Mouse (Mus musculus) T-helper 1 cell (primary cell): ENCODE results near the gene Wdr34.

Source experiments
- in situ Hi-C: fragments of 300-600 bp; cut with MboI, MseI; formaldehyde crosslinking; loops from one replicate; pipeline ENCODE4 v1.15.1; 2025; ENCODE audit warnings: high pct_unique_total_duplicates

Wdr34 gene

DNA sequence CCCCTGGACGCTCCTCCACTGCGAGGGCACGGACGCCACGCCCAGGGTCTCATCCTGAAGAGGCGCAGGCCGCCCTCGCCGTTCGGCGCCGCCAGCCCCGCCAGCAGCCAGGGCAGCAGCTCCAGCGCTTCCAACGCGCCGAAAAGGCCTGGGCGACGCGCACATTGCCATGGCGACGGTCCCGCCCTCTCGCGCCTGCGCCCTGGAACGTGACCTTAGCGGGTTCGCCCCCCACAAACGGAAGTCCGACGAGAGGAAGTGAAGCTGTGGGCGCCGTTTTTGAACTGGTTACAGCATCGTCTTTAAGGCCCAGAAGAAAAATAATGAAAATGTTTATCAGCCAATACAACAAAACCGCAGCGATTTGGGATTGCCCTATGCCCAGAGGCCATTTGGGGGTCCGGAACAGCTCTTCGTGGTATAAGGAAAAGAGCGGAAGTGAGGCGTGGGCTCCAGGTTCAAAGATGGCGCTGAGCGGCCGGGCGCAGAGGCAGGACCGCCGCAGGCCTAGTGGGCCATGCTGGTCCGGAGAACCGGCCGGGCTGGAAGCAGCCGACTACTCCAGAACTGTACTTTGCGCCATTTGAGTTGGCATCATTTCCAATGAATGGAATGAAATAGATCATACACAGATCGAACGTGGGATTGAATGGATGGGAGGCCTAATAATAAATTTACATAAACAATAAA is at the start of gene Wdr34:
Gene Wdr34, minus strand, starts transcription at position 183 of the 690 bp plus-strand sequence.
- in situ Hi-C loops = no loop called here

DNA sequence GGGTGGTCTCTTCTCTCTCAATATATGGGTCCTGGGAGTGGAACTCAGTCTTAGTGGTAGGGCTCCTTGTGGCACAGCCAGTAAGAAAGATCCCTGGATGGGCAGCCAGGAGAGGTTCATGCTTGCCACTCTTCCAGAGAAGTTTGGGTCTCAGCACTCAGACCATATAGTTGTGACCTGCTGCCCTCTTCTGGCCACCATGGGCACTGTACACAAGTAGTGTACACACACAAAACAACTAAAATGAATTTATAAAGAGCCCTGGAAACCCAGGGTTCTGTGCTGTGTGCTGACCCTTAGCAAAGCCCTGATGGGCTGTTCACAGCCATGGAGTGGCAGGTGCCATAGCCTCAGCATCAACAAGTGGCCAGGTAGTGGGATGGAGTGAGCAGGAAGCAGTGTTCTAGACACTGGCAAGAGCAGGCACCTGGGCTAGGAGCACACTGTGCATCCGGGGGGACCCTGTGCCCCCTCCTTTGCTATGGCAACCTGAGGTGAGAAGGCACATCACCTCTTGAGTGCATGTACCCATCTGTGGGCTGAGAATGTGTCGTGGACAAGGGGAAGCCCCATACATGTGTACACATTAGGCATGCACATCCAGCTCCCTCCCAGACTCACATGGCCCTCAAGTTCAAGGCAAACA is 47.3 kb upstream of the Wdr34 start:
- in situ Hi-C loops = no loop called here

DNA sequence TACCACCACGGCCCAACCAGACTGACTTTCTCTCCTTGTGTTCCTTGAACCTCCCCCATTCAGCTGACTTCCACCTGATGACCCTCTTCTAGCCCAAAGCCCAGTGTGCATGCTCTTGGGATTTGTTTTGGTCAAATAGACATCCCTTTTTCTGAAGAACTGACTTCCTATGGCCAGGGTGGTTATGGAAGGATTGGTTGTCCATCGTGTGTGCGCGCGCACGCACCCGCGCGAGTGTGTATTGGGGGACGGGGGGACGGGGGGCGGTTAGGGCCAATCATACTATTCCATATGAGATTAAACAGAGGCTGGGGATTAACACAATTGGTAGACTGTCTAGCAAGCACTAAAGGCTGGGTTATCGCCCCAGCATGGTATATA is 45.5 kb upstream of the Wdr34 start:
- in situ Hi-C loops = no loop called here

DNA sequence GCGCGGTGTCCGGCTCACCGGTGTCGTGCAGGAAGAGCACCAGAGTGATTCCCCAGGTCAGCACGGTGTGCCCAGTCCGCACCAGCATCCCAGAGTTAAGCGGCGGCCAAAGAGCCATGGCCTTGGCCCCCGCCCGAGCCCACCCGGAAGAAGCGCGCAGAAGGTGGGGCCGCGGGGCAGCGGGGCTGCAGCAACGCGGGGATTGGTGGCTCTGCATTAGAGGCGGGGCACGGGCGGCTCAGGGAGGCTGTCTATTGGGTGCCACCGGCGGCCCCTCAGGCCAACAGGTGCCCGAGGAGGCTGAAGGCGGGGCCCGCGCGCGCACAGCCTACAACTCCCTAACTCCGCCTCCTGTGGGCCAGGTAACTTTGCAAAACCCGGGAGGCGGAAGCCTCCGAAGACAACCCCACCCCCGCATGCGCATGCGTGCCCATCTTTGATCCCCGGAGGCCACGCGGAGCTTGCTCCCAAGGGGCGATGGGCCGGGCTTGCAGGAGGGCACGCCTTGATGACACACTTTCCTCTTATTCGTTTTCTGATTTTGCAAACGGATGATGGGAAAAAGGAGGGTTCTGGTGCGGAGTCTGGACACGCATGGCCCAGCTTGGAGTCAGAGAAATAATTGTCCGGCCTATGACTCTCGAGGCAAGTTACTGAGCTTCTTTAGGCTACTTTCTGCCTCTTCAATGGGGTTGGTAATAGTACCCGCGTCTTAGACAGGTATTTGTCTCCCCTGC is 45.0 kb upstream of the Wdr34 start, which contains the start of gene Zdhhc12:
Gene Zdhhc12, minus strand, starts transcription at position 178 of the 737 bp plus-strand sequence.
- in situ Hi-C loops = no loop called here

DNA sequence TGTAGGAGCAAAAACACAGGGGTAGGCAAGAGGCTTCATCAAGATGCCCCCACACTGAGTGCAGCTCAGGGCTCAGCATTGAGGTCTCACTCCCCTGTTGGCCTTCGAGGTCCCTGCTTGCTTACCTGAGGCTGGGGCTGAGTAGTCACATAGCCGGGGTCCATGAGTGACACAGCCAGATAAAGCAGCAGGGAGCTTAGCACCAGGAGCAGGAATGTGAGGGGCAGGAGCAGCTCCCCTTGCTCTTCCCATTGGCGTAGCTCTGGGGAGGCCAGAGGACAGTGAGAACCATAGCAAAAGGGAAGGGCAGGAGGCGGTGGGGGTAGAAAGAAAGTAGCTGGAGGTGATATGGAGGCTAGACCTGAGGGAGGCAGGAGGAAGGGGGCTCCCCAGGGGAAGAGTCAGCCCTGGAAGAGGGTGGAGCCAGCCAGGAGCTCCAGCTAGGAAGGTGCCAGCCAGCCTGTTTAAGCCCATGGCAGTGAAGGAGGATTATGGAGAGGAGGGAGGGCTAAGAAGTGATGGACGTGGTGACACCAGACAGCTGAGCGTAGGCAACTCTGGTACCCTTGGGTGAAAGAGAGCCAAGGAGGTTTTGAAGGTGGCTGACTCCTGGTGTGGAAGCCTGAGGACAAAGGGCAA is 43.7 kb upstream of the Wdr34 start:
- in situ Hi-C loops = no loop called here

DNA sequence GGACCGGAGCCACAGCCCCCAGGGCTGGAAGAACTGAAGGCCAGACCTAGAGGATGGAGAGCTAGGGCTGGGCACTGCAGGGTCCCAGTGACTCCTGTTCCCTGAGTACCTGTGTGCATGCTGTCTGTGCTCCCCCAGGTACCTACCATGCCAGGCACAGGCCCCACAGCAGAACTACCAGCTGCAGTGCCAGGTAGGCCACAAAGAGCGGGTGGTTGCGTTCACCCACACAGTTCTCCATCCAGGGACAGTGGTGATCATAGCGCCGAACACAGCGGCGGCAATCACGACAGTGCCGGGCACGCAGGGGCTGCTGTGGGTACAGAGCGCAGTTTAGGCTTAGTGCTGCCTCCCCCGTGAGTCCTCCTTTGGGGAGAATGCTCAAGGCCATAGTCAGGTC is 42.8 kb upstream of the Wdr34 start:
- in situ Hi-C loops = no loop called here

DNA sequence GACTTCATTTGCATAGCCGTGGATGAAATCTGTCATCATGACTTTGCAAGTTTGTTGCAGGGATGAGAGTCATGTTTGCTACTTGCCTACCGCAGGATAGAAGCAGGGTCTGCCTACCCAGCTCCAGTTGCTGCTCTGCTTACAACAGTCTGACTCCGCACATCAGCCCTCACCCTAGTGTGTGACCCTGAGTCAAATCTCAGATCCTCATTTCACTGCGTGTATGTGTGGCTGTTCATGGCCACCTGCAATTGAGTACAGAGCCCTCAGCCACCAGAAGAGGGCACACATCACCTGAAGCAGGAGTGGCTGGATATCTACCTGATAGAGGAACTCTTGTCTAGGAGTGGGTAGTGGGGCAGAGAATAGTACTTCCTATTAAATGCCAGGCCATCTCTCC is 38.6 kb upstream of the Wdr34 start:
- in situ Hi-C loops = no loop called here

DNA sequence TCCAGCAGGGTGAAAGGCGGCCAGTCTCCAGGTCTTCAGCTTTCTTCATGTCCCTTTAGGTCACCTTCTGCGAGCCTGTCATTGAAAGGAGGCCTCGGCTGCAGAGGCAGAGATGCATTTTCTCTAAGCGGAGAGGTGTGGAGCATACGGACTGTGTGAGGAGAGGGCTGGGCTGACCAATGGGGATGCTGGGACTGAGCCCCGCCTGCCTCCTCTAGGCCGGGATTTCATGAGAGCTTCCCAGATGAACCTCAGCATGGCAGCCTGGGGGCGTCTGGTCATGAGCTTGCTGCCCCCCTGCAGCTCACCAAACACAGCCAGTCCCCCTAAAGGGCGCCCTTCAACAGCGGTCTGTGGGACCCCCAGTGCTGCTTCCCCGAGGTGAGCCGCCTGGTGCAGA is 36.0 kb upstream of the Wdr34 start:
- in situ Hi-C loops = no loop called here

DNA sequence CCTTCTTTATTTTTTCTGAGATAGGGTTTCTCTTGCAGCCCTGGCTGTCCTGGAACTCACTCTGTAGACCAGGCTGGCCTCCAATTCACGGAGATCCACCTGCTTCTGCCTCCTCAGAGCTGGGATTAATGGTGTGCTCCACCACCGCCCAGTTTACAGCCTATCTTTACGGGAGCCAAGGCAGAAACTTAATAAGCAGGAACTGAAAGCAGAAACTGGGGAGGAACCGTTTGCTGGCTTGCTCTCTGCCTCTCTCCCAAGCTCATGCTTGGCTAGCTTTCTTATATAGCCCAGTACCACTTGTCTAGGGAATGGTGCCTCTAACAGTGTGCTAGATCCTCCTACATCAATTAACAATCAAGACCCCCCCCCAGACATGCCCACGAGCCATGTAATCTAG is 35.4 kb upstream of the Wdr34 start:
- in situ Hi-C loops = no loop called here

DNA sequence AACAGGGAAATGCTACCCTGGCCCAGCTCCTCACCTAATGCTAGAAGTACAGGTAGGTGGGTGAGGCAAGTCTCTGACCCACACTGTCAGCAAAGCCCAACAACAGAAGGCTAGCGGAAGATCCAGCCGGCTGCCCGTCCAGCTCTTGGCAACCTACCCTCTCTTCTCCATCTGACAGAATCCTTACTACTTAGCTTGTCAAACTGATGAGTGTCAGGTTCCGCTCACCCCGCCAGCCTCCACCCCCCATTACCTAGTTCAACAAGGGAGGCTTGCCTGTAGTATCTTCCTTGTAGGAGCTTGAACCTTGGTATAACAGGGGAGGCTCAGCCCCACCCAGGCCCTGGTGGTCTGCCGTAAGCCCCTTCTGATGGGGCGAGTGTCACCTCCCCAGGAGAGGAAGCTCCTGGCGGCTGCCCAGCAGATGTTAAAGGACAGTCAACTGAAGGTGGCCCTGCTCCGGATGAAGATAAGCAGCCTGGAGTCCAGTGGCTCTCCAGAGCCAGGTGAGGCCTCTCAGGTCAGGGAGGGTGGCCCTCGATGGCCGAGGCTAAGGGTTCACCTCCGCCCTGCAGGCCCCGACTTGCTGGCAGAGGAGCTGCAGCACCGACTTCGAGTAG is 31.6 kb upstream of the Wdr34 start:
- in situ Hi-C loops = no loop called here

DNA sequence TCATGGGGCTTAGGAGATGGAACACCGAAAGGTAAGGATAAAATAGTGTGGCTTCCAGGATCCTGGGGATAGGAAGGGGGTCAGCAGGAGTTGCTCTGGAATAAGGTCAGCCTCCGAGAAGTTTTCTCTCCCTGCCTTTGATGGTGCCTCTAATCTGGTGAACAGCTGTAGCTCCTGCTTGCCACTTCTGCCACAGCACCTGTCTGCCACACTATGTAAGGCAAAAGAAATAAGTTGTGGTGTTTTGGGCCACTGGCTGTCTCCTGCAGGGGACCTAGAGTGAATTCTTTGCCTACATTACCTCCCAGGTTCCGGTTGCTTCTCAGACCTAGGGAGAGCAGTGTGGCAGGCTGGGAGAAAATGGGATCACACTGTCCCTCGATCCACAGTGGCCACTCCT is 30.1 kb upstream of the Wdr34 start:
- in situ Hi-C loops = no loop called here

DNA sequence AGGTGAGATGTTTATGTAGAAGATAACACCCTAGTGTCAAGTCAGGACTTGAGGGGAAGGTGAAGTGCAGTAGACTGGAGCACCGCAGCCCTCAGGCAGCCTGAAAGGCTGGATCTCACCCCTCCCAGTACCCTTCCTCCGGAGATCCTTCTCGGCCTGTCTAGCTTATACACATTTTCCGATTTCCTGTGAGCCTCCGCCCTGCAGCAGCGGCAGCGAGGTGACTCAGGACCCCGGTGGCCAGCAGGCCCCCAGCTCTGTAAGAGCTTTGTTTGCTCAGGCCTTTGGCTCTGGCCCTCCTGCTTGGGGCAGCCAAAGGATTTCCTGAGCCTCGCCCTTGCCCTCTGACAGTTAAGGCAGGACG is 29.6 kb upstream of the Wdr34 start:
- in situ Hi-C loops = no loop called here

DNA sequence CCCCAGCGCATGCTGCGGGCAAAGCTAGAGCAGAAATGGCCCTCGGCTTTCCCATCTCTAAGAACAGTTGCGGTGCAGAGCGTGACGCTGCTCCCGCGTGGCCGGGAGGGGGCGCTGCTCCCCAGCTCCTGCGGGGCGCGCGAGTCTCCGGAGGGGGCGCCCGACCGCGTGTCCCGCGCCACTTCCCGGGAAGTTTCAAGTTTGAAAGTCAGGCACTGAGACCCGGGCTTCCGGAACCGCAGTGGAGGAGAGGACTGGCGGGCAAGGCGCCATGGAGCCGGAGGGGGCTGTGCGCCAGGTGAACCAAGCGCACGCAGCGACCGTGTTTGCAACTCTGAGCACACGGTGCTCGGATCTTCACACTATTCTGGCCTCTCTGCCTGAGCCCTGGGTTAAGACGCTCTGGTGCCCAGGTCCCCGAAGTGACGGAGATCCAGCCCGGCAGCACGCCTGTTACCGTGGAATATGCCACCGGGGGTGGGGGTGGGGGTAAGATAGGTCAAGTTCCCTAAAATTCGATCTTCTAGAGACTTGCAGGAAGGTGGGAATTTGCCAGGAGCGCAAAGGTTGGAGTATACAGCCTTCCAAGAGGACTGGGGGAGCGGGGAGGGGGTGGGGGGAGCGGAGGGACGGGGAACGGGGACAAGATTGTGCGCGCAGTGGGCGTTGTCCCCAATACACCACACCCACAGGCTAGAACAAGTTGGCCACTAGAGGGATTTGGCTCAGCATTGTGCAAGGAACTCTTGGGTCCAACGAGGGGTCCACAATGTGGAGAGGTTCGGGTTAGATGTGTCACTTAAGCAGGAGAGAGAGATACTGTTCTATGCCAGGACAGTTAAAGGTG is 29.0 kb upstream of the Wdr34 start, which contains the start of gene Pkn3:
Gene Pkn3, plus strand, starts transcription at position 183 of the 847 bp plus-strand sequence.
- in situ Hi-C loops = no loop called here

DNA sequence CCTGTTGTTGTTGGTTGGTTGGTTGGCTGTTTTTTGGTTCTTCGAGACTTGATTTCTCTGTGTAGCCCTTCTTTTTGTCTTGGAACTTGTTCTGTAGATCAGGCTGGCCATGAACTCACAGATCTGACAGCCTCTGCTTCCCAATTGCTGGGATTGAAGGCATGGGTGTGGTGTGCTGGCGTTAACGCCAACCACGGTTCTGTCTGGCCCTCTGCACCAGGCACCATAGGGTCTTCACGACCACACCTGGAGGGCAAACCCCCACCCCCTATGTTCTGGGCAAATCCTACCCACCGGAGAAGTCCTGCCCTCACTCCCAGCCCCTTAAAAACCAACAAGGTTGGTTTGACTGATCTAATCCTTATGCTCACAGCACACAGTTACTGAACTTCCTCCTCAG is 28.3 kb upstream of the Wdr34 start:
- in situ Hi-C loops = no loop called here

DNA sequence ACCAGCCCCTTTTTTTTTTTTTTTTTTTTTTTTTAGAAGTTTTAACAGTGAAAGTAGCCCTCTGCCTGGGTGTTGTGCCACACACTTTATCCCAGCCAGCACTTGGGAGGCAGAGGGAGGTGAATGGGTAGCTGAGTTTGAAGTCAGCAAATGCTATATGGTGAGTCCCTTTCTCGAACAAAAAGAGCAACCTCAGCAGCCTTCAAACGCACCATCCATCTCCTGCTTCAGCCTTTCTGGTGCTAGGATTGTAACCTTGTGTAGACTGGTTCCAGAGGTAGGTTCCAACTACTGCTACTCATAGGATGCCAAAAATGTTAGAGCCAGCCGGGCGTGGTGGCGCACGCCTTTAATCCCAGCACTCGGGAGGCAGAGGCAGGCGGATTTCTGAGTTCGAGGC is 27.8 kb upstream of the Wdr34 start:
- in situ Hi-C loops = no loop called here

DNA sequence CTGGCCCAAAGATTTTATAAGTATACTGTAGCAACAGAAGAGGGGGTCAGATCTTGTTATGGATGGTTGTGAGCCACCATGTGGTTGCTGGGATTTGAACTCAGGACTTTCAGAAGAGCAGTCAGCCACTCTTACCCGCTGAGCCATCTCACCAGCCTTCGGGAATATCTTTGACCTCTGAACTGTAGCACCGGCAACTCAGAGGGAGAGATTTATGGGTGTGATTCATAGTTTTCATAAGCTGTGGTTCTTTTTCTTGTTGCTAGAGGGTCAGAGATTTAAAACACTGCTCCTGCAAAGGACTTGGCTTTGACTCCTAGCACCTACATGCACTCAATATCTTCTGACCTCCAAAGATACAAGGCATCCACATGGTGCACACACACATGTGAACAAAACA is 26.9 kb upstream of the Wdr34 start:
- in situ Hi-C loops = no loop called here

DNA sequence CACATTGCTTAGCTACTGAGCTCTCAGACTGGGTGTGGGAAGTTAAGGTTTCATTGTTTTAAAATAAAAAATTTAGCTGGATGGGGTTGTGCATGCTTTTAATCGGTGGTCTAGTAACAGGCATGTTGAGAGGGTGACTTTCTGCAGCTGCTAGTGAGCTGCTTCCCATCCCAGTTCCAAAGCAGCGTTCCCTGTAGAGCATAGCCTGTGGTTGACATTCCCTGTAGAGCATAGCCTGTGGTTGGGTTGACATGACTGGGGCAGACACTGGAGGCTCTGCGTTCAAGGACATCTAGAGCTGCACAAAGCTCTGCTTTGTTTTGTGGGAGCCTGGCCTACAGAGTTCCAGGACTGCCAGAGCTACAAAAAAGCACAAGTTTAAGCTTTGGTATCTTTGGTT is 24.6 kb upstream of the Wdr34 start:
- in situ Hi-C loops = no loop called here

DNA sequence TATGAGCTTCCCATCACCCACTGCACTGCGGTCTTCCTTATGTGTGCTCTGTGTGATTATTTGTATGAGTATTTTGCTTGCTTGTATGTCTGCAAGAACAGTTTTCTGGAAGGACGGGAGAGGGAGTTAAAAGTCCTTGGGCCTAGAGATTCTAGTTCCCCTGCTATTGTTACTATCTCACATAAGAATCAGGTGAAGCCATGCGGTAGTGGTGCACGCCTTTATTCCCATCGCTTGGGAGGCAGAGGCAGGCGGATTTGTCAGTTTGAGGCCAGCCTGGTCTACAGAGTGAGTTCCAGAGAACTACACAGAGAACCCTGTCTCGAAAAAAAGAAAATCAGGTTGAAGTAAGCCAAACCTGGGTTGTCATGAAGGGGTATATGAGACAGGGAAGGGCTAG is 24.2 kb upstream of the Wdr34 start:
- in situ Hi-C loops = no loop called here

DNA sequence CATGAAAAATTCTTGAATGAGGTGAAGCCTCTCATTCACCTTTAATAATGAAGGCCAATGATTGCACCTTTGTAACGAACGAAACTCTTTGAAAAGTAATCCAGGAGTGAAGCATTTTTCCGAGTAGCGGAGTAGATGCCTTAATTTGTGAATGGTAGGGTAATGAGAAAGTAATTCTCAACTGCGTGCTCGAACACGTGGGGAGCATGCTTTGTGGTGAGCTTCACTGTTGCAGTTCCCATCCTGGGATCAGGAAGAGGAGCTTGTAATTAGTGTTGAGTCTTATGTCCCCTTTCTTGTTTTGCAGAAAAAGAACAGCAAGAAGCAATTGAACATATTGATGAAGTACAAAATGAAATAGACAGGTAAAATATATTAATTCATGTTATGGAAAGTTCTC is 19.3 kb upstream of the Wdr34 start:
- in situ Hi-C loops = no loop called here

DNA sequence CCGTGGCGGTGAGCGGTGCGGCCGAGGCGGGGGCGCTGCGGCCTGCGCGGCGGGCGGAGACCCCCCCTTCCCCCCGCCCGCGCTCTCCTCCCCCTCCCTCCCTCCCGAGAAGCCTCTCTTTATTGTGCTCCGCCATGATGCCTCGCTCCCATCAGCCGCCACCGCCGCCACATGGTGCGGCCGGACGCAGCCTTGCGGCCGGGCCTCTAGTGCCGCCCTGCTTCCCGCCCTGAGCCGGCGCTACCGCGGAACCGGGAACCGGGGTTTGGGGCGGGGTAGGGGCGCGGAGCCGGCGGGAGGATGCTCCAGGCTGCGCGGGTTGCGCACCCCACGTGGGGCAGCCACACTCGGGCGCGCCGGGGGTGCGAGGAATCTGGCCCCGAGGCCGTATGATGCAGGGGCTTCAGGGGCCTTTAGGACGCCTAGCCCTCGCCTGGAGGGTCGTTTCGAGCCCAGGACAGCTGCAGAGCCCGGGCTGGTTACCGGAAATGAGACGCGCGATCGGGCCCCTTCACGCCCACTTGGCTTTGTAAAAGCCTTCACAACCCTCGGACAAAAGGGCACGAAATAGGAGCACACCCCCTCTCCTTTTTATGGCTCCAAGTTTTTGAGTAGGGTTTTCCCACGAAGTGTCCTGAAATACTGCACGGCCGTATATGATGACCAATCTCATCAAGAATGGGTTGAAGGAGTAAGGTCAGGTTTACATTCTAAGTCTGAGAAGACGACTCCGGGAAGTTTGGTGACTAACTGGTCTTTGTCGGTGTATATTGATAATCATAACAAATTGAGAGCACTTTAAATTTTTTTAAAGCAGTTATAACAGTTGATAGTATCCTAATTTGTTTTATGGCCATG is 18.6 kb upstream of the Wdr34 start:
- in situ Hi-C loops = no loop called here
